Mouse (Mus musculus) C2C12 (cell line): ENCODE results near the gene Zbtb9.

ENCODE experiments used
- CEBPB ChIP-seq: IDR thresholded peaks from one replicate; pipeline ENCODE4 v1.6.1; 2011; ENCODE audit warnings: low read depth, mild to moderate bottlenecking, control low read depth, moderate library complexity
- CTCF ChIP-seq: IDR thresholded peaks from one replicate; pipeline ENCODE4 v1.5.1; 2011; ENCODE audit not compliant: control insufficient read depth, insufficient read depth, insufficient read length
- FOSL1 ChIP-seq: IDR thresholded peaks from one replicate; pipeline ENCODE4 v1.8.0; 2011; ENCODE audit warnings: mild to moderate bottlenecking, low read length; ENCODE audit not compliant: poor library complexity, insufficient read depth, severe bottlenecking
- MAX ChIP-seq: IDR thresholded peaks from one replicate; pipeline ENCODE4 v1.6.1; 2011; ENCODE audit warnings: mild to moderate bottlenecking, control low read depth
- MYOD1 ChIP-seq: IDR thresholded peaks from one replicate; pipeline ENCODE4 v1.6.1; 2011; ENCODE audit warnings: low read depth; ENCODE audit not compliant: control insufficient read depth, insufficient read length
- MYOG ChIP-seq: IDR thresholded peaks from one replicate; pipeline ENCODE4 v1.6.1; 2011; ENCODE audit not compliant: control insufficient read depth, insufficient read length; ENCODE audit errors: extremely low read depth
- USF1 ChIP-seq: IDR thresholded peaks from one replicate; pipeline ENCODE4 v1.6.1; 2011; ENCODE audit warnings: low read depth, mild to moderate bottlenecking, control low read depth, moderate library complexity

DNA sequence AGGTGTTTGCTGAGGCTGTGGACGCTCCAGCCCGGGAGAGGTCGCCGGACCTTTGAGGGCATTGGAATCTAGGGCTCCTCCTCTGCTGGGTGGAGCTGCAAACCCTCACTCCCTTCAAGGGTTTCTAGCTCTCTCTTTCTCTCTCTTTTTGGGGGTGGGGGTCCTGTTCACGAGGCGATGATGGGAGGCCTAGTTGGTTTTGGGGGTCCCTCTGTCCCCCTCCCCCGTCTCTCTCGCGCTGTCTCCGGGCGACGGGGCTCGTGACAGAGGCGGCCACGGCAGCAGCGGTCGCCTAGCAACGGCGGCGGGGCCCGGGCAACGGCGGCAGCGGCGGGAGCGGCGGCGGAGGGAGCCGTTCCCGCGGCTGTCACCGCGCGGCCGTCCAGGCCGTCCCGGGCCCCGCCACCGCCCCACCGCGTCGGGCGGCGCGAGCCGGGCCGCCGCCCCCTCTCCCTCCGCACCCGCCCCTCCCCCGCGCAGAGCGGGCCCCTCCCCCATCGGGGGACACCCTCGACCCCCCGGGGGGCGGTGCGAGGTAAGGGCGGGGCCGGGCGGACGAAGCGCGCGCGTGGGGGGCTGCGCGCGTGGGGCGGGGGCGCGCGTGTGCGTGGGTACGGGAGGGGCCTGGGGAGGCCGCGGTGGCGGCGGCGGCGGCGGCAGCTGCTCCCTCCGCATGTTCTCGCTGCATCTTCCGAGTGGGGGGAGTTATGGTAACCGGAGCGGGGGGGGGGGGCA is 24.5 kb upstream of the Zbtb9 start:
- TF ChIP-seq CTCF (no peak), MYOG (no peak), FOSL1 (no peak), USF1 (no peak), MAX (no peak), CEBPB (no peak), MYOD1 (no peak)
